Mouse (Mus musculus) brain, adult 2 months (tissue): Measurements from ENCODE around the gene Otop2.
A peak's percentile ranks its signal among the peaks of the same experiment; 100 is the strongest.

Experiments
- DNase-seq: peaks from one replicate; pipeline ENCODE4 v3.0.0; 2011; ENCODE audit warnings: low read depth, low spot score

The Otop2 gene

GRCm38 (mm10) chr11:115297214-115297826 lies 9.6 kb upstream of the Otop2 start, which contains the start of gene Fads6:
Gene Fads6, minus strand, starts transcription at chr11:115297663.
- DNase-seq, result peak; percentile 96

GRCm38 (mm10) chr11:115298160-115298559 lies 8.8 kb upstream of the Otop2 start:
- DNase-seq, result no peak

- no peak for DNase-seq
Measured at GRCm38 (mm10) chr11:115300745-115301144, 6.2 kb upstream of the Otop2 start.

GRCm38 (mm10) chr11:115301351-115301750 lies 5.6 kb upstream of the Otop2 start:
- no peak for DNase-seq

GRCm38 (mm10) chr11:115303167-115303566 lies 3.8 kb upstream of the Otop2 start:
- DNase-seq, result no peak

GRCm38 (mm10) chr11:115308781-115309180 lies 1.8 kb downstream of the Otop2 start:
- no peak for DNase-seq

GRCm38 (mm10) chr11:115314249-115314648 lies 7.3 kb downstream of the Otop2 start:
- DNase-seq, result peak; percentile 22

GRCm38 (mm10) chr11:115317204-115317603 lies 10.2 kb downstream of the Otop2 start:
- no peak for DNase-seq

GRCm38 (mm10) chr11:115318245-115319027 lies 11.5 kb downstream of the Otop2 start:
- DNase-seq, result no peak

GRCm38 (mm10) chr11:115319704-115320383 lies 12.9 kb downstream of the Otop2 start:
- DNase-seq, result peak; percentile 65

GRCm38 (mm10) chr11:115321906-115322693 lies 15.1 kb downstream of the Otop2 start, which contains the start of gene Ush1g:
Gene Ush1g, minus strand, starts transcription at chr11:115322041.
- peak; percentile 88 for DNase-seq

GRCm38 (mm10) chr11:115323354-115323753 lies 16.4 kb downstream of the Otop2 start:
- no peak for DNase-seq

GRCm38 (mm10) chr11:115326730-115327129 lies 19.8 kb downstream of the Otop2 start:
- peak; percentile 69 for DNase-seq

- no peak for DNase-seq
Measured at GRCm38 (mm10) chr11:115329339-115329738, 22.4 kb downstream of the Otop2 start.

GRCm38 (mm10) chr11:115334531-115334930 lies 27.6 kb downstream of the Otop2 start, which contains the start of gene Otop3:
Gene Otop3, plus strand, starts transcription at chr11:115334731.
- DNase-seq, result no peak

GRCm38 (mm10) chr11:115335223-115335622 lies 28.3 kb downstream of the Otop2 start:
- no peak for DNase-seq

- DNase-seq, result no peak
Measured at GRCm38 (mm10) chr11:115336115-115336514, 29.2 kb downstream of the Otop2 start.

- DNase-seq, result no peak
Measured at GRCm38 (mm10) chr11:115337350-115337749, 30.4 kb downstream of the Otop2 start.

GRCm38 (mm10) chr11:115337826-115338225 lies 30.9 kb downstream of the Otop2 start:
- DNase-seq, result no peak

GRCm38 (mm10) chr11:115341246-115341645 lies 34.3 kb downstream of the Otop2 start:
- DNase-seq, result peak; percentile 34

- DNase-seq, result no peak
Measured at GRCm38 (mm10) chr11:115341866-115342265, 34.9 kb downstream of the Otop2 start.
